Mouse (Mus musculus) left cerebral cortex, postnatal 36 days (tissue): ENCODE data around the gene Lrrc75b. TPM values are rescaled to one million over a fixed set of nuclear protein-coding genes. Genes with fewer than 3 reads are reported as not detected.
"Not testable (repeated sequence)": the region's sequence is repeated elsewhere in the genome, so short reads cannot be mapped to it uniquely, and the experiment has no call there.

Experiments used
- DNase-seq, 2 experiments: peaks; one replicate each; pipeline ENCODE4 v3.0.0; 2021 to 2022; ENCODE audit warnings: low spot score in 2 of 2, mixed read lengths in 1 of 2
- intact Hi-C: fragments of 180-260 bp; cut with DNase I; formaldehyde crosslinking; loops from one replicate; pipeline ENCODE4 v1.15.1; 2025
- total RNA-seq, 2 experiments: library from RNA; stranded (reverse); gene quantifications; 2 replicates each; pipeline ENCODE4 v1.2.3; 2021

Gene Lrrc75b
- total RNA-seq, 2 experiments from 2014 or later: 9.8 to 10.1 TPM

- intact Hi-C loops: no loop called here
- DNase-seq: peak in 1 of 2 experiments; percentile 3
Observed at GRCm38 (mm10) chr10:75549886-75550285, 10.2 kb downstream of the Lrrc75b start.

- DNase-seq: peak in 1 of 2 experiments; percentile 2
- intact Hi-C loops: no loop called here
Observed at GRCm38 (mm10) chr10:75548486-75548885, 11.6 kb downstream of the Lrrc75b start.

DNA sequence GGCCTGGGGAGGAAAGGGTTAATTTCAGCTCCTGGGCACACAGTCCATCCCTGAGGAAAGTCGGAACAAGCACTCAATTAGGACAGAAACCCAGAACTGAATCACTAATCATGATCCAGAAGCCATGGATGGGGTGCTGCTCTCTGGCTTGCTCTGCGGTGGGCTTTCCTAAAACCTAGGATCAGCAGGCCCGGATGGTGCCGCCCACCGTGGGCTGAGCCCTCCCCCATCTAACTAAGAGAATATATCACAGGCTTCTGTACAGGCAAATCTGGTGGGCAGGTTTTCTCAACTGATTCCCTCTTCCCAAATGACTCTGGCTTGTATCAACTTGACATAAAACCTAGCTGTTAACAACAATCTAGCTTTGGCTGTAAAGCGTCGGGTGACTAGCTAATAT lies 12.2 kb downstream of the Lrrc75b start:
- DNase-seq: peak in 1 of 2 experiments; percentile 1
- intact Hi-C loops: no loop called here

GRCm38 (mm10) chr10:75536123-75536522 lies 24.0 kb downstream of the Lrrc75b start:
- no peak for DNase-seq
- intact Hi-C loops: no loop called here

GRCm38 (mm10) chr10:75535423-75535822 lies 24.7 kb downstream of the Lrrc75b start:
- DNase-seq: no peak

GRCm38 (mm10) chr10:75534934-75535333 lies 25.2 kb downstream of the Lrrc75b start:
- intact Hi-C loops: no loop called here
- no peak for DNase-seq

More at GRCm38 (mm10) chr10:75535423-75535822, 24.7 kb downstream of the Lrrc75b start:
- intact Hi-C loops: no loop called here

- DNase-seq: no peak
- intact Hi-C loops: no loop called here
Observed at GRCm38 (mm10) chr10:75534216-75534615, 25.9 kb downstream of the Lrrc75b start.

DNA sequence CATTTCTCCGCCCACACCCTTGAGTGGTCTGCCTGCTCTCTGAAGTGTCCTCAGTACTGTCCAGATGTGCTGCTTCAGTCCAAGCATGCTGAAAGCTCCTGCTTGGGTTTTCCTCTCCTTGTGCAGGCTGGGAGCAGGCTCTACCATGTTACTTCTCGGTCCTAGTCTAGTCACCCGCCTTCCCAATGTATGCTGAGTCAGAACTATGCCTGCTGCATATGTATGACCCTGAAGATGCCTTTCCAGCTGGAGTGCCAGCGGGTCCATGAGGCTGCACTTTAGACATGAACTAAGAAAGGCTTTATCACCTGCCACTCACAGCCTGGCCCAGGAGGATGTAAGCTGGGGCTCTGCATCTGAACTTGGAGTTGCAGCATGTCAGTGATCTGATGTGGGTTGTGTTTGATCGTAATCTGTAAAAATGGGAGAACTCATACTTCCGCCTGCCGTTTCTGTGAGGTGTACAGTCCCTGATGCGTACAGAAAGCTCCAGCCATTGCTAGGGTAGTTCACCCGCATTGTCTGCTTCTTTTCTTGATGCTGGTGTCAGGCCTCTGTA lies 28.5 kb downstream of the Lrrc75b start:
- intact Hi-C loops: no loop called here
- DNase-seq: no peak

- intact Hi-C loops: no loop called here
- no peak for DNase-seq
Observed at GRCm38 (mm10) chr10:75530322-75530721, 29.8 kb downstream of the Lrrc75b start.

DNA sequence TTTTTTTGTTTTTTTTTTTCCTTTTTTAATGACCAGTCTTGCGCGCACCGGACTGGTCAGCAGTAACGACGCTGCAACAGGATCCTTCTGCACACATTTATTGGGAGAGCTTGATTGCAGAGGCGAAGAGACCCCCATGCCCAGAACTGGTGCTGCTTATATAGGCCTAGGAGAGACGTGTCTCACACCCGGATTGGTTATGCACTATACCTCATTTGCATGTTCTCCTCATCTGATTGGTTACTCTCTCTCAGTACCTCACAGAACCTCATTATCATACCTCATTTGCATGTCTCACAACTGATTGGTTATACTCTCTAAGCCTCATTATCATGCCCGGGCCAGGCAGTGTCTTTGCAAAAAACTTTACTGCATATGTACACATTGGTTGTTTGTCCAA lies 34.7 kb downstream of the Lrrc75b start:
- intact Hi-C loops, DNase-seq: not testable (repeated sequence)

- intact Hi-C loops: no loop called here
- no peak for DNase-seq
Observed at GRCm38 (mm10) chr10:75521643-75522042, 38.5 kb downstream of the Lrrc75b start.

DNA sequence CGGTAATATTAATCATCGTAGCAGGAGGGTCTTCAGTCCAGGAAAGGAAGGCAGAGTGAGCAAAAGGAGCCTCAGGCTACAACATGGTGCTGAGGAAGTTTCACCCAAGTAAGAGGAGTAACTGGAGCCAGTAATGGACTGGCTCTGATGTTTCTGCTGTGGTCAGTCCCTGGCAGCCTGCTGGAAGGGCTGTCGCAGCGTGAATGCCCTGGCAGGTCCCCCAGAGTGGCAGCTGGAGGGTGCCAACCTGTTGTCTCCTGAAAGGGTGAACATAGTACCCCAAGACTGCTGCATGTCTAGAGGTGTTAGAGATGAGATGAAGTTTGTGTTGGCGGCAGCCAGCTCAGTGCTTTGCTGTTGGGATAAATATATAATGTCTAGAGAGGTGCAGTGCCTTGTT lies 39.5 kb downstream of the Lrrc75b start:
- intact Hi-C loops: no loop called here
- no peak for DNase-seq

- intact Hi-C loops: no loop called here
Observed at GRCm38 (mm10) chr10:75517758-75518143, 42.4 kb downstream of the Lrrc75b start, which contains the start of gene Gucd1. TSS of gene Gucd1 (minus strand) at chr10:75517972.

DNA sequence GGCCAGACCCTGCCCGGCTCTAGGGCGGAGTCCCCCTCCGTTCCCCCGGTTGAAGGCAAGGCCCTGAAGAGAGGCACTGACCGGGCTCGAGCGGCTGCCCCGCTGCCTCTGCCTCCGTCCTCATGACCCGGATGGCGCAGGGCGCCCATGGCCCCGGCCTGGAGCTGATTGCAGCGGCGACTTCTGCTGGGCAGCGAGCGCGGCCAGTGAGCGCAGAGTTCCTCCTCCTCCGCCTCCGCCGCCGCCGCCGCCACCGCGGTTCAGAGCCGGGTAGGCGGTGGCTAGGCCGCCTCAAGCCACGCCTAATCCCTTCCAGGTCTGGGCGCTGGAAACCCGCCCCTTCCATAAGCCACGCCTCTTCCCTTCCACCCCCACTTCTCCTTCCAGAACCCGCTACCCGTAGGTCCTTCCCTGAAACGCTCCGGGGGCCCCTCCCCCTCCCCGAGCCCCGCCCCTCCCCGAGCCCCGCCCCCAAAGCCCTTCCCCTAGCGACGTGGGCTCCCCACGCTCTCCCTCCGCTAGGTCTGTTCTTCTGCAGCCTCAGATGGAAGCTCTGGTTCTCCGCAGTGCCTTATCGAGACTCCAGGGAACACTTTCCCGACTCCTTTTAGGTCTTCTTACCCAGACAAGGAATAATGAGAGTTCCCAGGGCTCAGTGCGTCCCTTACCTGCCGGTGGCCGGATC lies 42.9 kb downstream of the Lrrc75b start, which contains the start of gene Snrpd3:
Snrpd3 (plus strand) TSS at position 479 of the 685 bp plus-strand sequence.
- peak; percentile 89 to 90 for DNase-seq
- intact Hi-C loops: no loop called here

More at GRCm38 (mm10) chr10:75517758-75518143, 42.4 kb downstream of the Lrrc75b start, which contains the start of gene Gucd1:
- peak; percentile 98 for DNase-seq

GRCm38 (mm10) chr10:75516724-75517072 lies 43.4 kb downstream of the Lrrc75b start:
- peak in 1 of 2 experiments; percentile 13 for DNase-seq

DNA sequence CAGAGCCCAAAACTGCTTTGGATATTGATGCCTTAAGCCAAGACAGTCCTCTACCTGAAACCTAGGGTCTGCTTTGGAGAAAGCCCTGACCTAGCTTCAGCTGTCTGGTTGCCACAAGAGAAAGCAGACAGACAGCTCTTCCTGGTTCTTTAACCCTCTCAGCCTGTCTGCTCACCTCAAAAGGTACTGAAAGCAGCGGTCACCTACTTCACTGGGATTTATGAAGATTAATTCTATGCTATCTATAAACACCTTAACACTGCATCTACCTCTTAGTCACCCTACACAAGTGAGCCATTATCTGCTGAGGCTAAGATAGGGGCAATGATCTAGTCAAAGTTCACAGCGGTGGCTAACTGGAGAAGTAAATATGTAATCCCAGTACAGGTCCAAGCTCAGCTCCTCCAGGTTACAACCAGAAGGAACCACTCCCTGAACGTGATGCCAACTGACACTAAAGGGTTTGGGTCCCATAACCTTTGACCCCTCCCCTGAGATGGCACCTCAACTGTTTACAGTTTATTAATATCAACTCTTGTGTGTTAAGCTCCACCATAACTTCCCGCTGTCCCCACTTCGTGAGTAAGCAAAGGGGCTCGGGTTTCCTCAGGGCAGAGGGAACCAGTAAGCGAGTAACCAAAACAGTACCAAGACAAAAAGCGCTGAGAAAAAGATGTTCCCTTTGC lies 43.9 kb downstream of the Lrrc75b start:
- no peak for DNase-seq
- intact Hi-C loops: no loop called here

More at GRCm38 (mm10) chr10:75516724-75517072, 43.4 kb downstream of the Lrrc75b start:
- intact Hi-C loops: no loop called here

GRCm38 (mm10) chr10:75515216-75516037 lies 44.7 kb downstream of the Lrrc75b start:
- intact Hi-C loops: no loop called here

DNA sequence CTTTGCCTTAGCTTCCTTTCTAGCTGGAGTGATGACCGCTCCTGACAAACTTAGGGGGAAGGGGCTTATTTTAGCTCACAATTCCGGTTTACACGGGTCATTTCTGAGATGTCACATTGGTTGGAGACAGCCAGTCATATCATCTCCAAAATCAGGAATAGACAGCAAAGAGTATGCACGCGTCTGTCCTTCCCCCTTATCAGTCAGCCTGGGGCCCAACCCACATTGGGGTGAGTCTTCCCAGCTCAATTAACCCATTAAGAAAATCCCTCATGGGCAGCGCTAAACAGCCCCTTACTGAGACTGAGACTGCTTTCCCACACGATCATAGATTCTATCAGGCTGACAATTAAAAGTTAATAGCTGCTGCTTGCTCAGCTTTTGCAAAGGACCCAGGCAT lies 45.8 kb downstream of the Lrrc75b start:
- DNase-seq: no peak
- intact Hi-C loops: no loop called here

More at GRCm38 (mm10) chr10:75515216-75516037, 44.7 kb downstream of the Lrrc75b start:
- DNase-seq: no peak

GRCm38 (mm10) chr10:75513306-75514067 lies 46.6 kb downstream of the Lrrc75b start:
- intact Hi-C loops: no loop called here
- no peak for DNase-seq
